Mouse (Mus musculus) embryonic facial prominence, embryonic 13.5 days (tissue): ENCODE results near the gene Vamp2. TPM values are rescaled to one million over a fixed set of nuclear protein-coding genes. Genes with fewer than 3 reads are reported as not detected.

Experiments used
- ATAC-seq: fragments of 200-750 bp; cut with Nextera tagmentation; 2 replicates; pipeline ENCODE4 v1.8.0; 2017; ENCODE audit warnings: low read depth; ENCODE audit not compliant: insufficient number of reproducible peaks, insufficient read depth, low FRiP score, low TSS enrichment
- H3K27ac ChIP-seq: fragments of 300-500 bp; sonication (generic); 2 replicates; pipeline ENCODE4 v1.5.1; 2015; ENCODE audit warnings: moderate library complexity, mild to moderate bottlenecking, inconsistent platforms
- H3K27me3 ChIP-seq: fragments of 300-500 bp; sonication (generic); 2 replicates; pipeline ENCODE4 v1.6.1; 2015; ENCODE audit warnings: mild to moderate bottlenecking, inconsistent platforms
- H3K36me3 ChIP-seq: fragments of 300-500 bp; sonication (generic); 2 replicates; pipeline ENCODE4 v1.6.1; 2015; ENCODE audit warnings: mild to moderate bottlenecking, inconsistent platforms
- H3K4me1 ChIP-seq: fragments of 300-500 bp; sonication (generic); 2 replicates; pipeline ENCODE4 v1.6.1; 2015; ENCODE audit warnings: inconsistent platforms
- H3K4me2 ChIP-seq: fragments of 300-500 bp; sonication (generic); 2 replicates; pipeline ENCODE4 v1.6.1; 2015; ENCODE audit warnings: moderate library complexity, mild to moderate bottlenecking, inconsistent platforms
- H3K4me3 ChIP-seq: fragments of 300-500 bp; sonication (generic); 2 replicates; pipeline ENCODE4 v1.5.1; 2015; ENCODE audit warnings: mild to moderate bottlenecking, inconsistent platforms
- H3K9ac ChIP-seq: fragments of 300-500 bp; sonication (generic); 2 replicates; pipeline ENCODE4 v1.6.1; 2015; ENCODE audit warnings: mild to moderate bottlenecking, inconsistent platforms
- H3K9me3 ChIP-seq: fragments of 300-500 bp; sonication (generic); 2 replicates; pipeline ENCODE4 v1.6.1; 2016; ENCODE audit warnings: inconsistent platforms
- WGBS: fragments of 180-500 bp; shearing (Covaris S2); methylation state at CpG from one replicate; pipeline ENCODE4 v1.1.7; 2015; ENCODE audit warnings: mixed read lengths; 5-methylcytosine and 5-hydroxymethylcytosine counted together
- polyA plus RNA-seq: library from polyadenylated mRNA; unstranded; fragments of >200 nt; fragmentation: Nextera tagmentation; extraction: Ambion mirVana; gene quantifications from 2 replicates; pipeline ENCODE4 v1.2.1, GENCODE M21; 2015

Vamp2 gene
- polyA plus RNA-seq, 1 experiment from 2014 or later = 101 TPM

- H3K4me3 ChIP-seq = peak overlapping the region; percentile 54
- peak overlapping the region; percentile 69; the same call in 1 of the 2 replicates for H3K9ac ChIP-seq
- H3K27ac ChIP-seq = no peak overlapping the region
- 16% methylated on average over 5 of the region's 5 CpGs for WGBS
- H3K4me2 ChIP-seq = peak overlapping the region; percentile 78
- H3K9me3 ChIP-seq = no peaks in the 10 kb centered on the region
- ATAC-seq = no peak
- H3K36me3 ChIP-seq = no peaks in the 10 kb centered on the region
- peaks cover 14% of the 10 kb centered on the region for H3K4me1 ChIP-seq
- H3K27me3 ChIP-seq = peaks cover 4% of the 10 kb centered on the region; the same call in 1 of the 2 replicates
Measured at GRCm38 (mm10) chr11:69133566-69133922, 45.3 kb downstream of the Vamp2 start.

DNA sequence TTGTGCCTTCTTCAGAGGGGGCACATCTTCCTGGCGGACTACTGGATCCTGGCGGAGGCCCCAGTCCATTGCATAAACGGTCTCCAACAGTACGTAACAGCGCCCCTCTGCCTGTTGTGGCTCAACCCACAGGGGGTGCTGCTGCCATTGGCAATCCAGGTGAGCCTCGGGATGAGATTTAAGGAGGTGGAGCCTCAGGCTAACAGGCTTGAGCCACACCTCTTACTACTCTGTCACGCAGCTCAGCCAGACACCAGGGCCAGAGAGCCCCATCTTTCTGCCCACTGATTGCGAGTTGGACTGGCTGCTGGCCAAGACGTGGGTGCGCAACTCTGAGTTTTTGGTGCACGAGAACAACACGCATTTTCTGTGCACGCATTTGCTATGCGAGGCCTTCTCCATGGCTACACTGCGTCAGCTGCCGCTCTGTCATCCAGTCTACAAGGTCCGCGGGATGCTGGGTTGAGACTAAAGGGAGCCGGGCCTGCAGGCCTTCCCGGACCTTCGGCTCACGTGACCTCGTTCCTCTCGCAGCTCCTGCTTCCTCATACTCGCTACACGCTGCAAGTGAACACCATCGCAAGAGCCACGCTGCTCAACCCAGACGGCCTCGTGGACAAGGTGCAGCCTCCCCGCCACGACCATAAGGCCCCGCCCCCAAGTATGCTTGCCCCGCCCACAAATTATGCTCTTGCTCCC lies 45.8 kb downstream of the Vamp2 start:
- ATAC-seq = peak; percentile 66
- peak overlapping the region; percentile 54 for H3K4me3 ChIP-seq
- peak overlapping the region; percentile 69 for H3K9ac ChIP-seq
- peaks cover 14% of the 10 kb centered on the region for H3K4me1 ChIP-seq
- H3K4me2 ChIP-seq = peak overlapping the region; percentile 78
- 1% methylated on average over 34 of the region's 34 CpGs for WGBS
- 0 out of 2 replicates have a peak overlapping the region, but pooled peaks have one; percentile 49 for H3K27ac ChIP-seq
- H3K36me3 ChIP-seq = no peaks in the 10 kb centered on the region
- H3K9me3 ChIP-seq = no peaks in the 10 kb centered on the region
- H3K27me3 ChIP-seq = peaks cover 4% of the 10 kb centered on the region; the same call in 1 of the 2 replicates

- peak overlapping the region; percentile 78 for H3K4me2 ChIP-seq
- no peaks in the 10 kb centered on the region for H3K36me3 ChIP-seq
- H3K27me3 ChIP-seq = peaks cover 4% of the 10 kb centered on the region; the same call in 1 of the 2 replicates
- H3K9ac ChIP-seq = peak overlapping the region; percentile 69
- WGBS = 18% methylated on average over 8 of the region's 8 CpGs
- H3K4me3 ChIP-seq = peak overlapping the region; percentile 54
- 0 out of 2 replicates have a peak overlapping the region, but pooled peaks have one; percentile 49 for H3K27ac ChIP-seq
- H3K4me1 ChIP-seq = peaks cover 14% of the 10 kb centered on the region
- no peaks in the 10 kb centered on the region for H3K9me3 ChIP-seq
- 0 out of 2 replicates have a peak, but pooled peaks have one; percentile 7 for ATAC-seq
Measured at GRCm38 (mm10) chr11:69134622-69134968, 46.3 kb downstream of the Vamp2 start.

- H3K27ac ChIP-seq = no peak overlapping the region
- H3K9me3 ChIP-seq = no peaks in the 10 kb centered on the region
- ATAC-seq = no peak
- H3K4me2 ChIP-seq = no peak overlapping the region
- H3K4me3 ChIP-seq = no peak overlapping the region
- peaks cover 4% of the 10 kb centered on the region; the same call in 1 of the 2 replicates for H3K27me3 ChIP-seq
- H3K36me3 ChIP-seq = no peaks in the 10 kb centered on the region
- H3K9ac ChIP-seq = no peak overlapping the region
- WGBS = 83% methylated on average over 6 of the region's 6 CpGs
- peaks cover 14% of the 10 kb centered on the region for H3K4me1 ChIP-seq
Measured at GRCm38 (mm10) chr11:69135361-69135760, 47.1 kb downstream of the Vamp2 start.

Other genes starting within 250 kb of the Vamp2 start
- 90.9 and 97.2 TPM in 2 replicates for gene Ndel1, start 216.6 kb upstream of the Vamp2 start, polyA plus RNA-seq
- gene Rnf222, start 199.9 kb upstream of the Vamp2 start, polyA plus RNA-seq = 0.26 and 0.30 TPM in 2 replicates
- gene Rpl26, start 186.9 kb upstream of the Vamp2 start, polyA plus RNA-seq = 1,181 and 1,252 TPM in 2 replicates
- gene Odf4, start 161.4 kb upstream of the Vamp2 start, polyA plus RNA-seq = not detected in 2 replicates
- gene Arhgef15, start 131.0 kb upstream of the Vamp2 start, polyA plus RNA-seq = 6.7 and 7.2 TPM in 2 replicates
- gene Slc25a35, start 120.4 kb upstream of the Vamp2 start, polyA plus RNA-seq = 4.7 and 4.9 TPM in 2 replicates
- 50.1 and 59.3 TPM in 2 replicates for gene Rangrf, start 113.3 kb upstream of the Vamp2 start, polyA plus RNA-seq
- gene Pfas, start 80.0 kb upstream of the Vamp2 start, polyA plus RNA-seq = 42.7 and 44.4 TPM in 2 replicates
- 53.5 and 55.8 TPM in 2 replicates for gene Ctc1, start 72.6 kb upstream of the Vamp2 start, polyA plus RNA-seq
- 152 and 153 TPM in 2 replicates for gene Aurkb, start 42.8 kb upstream of the Vamp2 start, polyA plus RNA-seq
- gene Borcs6, start 28.8 kb upstream of the Vamp2 start, polyA plus RNA-seq = 8.9 and 10.3 TPM in 2 replicates
- 47.2 and 48.2 TPM in 2 replicates for gene Tmem107, start 17.7 kb upstream of the Vamp2 start, polyA plus RNA-seq
- 11.1 and 11.5 TPM in 2 replicates for gene Per1, start 6.7 kb downstream of the Vamp2 start, polyA plus RNA-seq
- gene Hes7, start 31.9 kb downstream of the Vamp2 start, polyA plus RNA-seq = 0.44 and 0.47 TPM in 2 replicates
- 0.13 and 0.17 TPM in 2 replicates for gene 9130213A22Rik, start 34.1 kb downstream of the Vamp2 start, polyA plus RNA-seq
- 1.1 TPM in 2 replicates for gene Aloxe3, start 37.4 kb downstream of the Vamp2 start, polyA plus RNA-seq
- gene Alox12b, start 68.5 kb downstream of the Vamp2 start, polyA plus RNA-seq = 0.21 TPM in 1 of 2 replicates, not detected in the other
- 0.23 and 0.52 TPM in 2 replicates for gene Alox8, start 109.4 kb downstream of the Vamp2 start, polyA plus RNA-seq
- 0.45 and 0.62 TPM in 2 replicates for gene Gucy2e, start 148.5 kb downstream of the Vamp2 start, polyA plus RNA-seq
- 30.4 and 33.8 TPM in 2 replicates for gene Cntrob, start 235.3 kb downstream of the Vamp2 start, polyA plus RNA-seq
- 177 and 187 TPM in 2 replicates for gene Trappc1, start 235.5 kb downstream of the Vamp2 start, polyA plus RNA-seq
- 1.8 and 2.5 TPM in 2 replicates for gene Kcnab3, start 237.8 kb downstream of the Vamp2 start, polyA plus RNA-seq